Mouse (Mus musculus) small intestine, adult 2 months (tissue): ENCODE data around the gene Tgoln1.

Experiments used
- CTCF ChIP-seq: fragments of 200-500 bp; IDR thresholded peaks from 2 replicates; pipeline ENCODE4 v1.5.1; 2012; ENCODE audit warnings: low read depth, mild to moderate bottlenecking, control low read depth, inconsistent platforms, low read length, moderate library complexity, mixed read lengths; ENCODE audit not compliant: insufficient replicate concordance, insufficient read length; ENCODE audit errors: extremely low read depth
- POLR2A ChIP-seq: fragments of 200-500 bp; IDR thresholded peaks from 2 replicates; pipeline ENCODE4 v1.6.1; 2012; ENCODE audit warnings: low read depth, mild to moderate bottlenecking, control low read depth, inconsistent platforms, low read length, moderate library complexity

- TF ChIP-seq CTCF (no peak), POLR2A (no peak)
These were observed 28.5 kb downstream of the Tgoln1 start for GRCm38 (mm10) chr6:72588307-72588706.
